Mouse (Mus musculus) testis, postnatal 10 days (tissue): ENCODE data around the gene Lman1l.

ENCODE experiments used
- DNase-seq: peaks from one replicate; pipeline ENCODE4 v3.0.0; 2021; ENCODE audit warnings: low spot score

The Lman1l gene

DNA sequence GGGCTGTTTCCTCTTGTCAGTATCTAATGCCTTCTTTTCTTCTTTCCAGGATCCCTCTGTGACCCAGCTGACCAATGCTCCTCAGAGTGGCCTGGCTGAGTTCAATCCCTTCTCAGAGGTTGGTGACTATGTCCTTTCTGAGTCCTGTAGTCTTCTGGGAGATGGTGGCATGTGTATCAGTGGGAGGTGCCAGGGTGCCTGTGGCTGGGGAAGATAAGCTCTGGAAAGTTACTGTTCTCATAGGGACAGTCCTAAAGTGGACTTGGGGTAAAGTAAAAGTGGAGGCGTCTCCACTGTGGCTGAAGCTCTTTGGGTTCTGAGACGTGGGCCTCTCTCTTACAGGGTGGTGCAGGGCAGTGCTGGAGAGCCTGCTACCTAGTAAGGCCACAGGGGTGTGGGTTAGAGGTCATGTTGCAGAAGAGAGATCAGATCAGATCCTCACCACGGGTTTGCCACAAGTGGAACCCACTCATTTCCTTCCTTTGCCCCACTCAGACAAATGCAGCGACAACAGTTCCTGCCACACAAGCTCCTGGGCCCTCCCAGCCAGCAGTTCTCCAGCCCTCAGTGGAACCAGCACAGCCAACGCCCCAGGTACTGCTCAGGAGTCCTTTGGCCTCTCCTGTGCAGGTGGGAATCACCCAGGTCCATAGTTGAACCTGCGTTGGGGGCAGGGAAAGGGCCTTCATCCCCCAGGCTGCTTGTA lies 43.3 kb downstream of the Lman1l start:
- no peak for DNase-seq

DNA sequence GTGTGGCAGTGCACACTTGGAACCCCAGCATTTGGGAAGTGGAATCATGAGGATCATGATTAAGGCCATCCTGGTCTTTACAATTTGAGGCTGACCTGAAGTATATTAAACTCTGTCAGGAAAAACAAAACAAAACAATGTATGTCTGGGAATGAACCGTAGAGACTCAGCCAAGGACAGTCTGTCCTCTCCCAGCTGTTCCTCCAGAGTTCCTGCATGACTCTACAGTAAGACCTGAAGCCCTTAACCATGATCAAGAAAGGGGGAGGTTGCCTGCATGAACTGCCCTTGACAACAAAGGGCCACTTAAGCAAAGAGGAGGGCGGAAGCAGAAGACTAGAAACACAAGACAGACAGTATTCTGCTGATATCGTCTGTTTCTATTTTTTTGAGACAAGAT lies 45.0 kb downstream of the Lman1l start:
- DNase-seq = no peak

DNA sequence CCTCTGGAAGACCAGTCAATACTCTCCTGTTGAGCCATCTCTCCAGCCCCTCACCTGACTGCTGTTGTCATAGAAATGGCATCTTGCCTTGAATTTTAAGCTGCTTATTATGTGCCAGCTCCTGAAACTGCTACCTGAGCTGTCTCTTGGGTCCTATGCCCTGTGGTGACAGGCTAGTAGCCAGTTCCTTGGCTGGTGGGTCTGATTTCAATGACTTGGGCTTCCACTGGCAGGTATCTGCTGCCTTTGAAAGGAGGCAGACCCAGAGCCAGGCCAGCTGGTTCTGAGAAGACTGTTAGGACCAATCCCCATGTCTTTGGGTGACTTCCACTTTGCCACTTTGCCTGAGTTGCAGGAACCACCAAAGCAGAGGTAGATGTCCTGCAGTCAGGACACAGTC lies 46.2 kb downstream of the Lman1l start:
- no peak for DNase-seq

DNA sequence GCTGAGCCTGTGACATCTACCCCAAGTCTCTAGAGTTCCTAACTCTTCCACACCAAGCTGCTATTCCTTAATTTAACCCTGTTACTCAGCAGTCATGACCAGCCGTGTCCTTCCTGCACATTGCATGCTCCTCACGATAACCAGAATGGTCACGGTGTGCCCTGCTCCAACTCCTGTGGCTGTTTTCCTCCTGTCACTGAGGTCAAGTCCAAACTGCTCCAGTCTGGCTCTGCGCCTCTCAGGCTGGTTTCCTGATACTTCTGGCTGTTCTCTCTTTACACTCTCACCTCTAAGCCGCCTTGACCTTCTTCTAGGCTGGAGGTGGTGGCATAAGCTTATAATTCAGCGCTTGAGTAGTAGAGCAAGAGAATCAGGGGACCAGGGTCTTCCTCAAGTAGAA lies 52.1 kb downstream of the Lman1l start:
- no peak for DNase-seq

DNA sequence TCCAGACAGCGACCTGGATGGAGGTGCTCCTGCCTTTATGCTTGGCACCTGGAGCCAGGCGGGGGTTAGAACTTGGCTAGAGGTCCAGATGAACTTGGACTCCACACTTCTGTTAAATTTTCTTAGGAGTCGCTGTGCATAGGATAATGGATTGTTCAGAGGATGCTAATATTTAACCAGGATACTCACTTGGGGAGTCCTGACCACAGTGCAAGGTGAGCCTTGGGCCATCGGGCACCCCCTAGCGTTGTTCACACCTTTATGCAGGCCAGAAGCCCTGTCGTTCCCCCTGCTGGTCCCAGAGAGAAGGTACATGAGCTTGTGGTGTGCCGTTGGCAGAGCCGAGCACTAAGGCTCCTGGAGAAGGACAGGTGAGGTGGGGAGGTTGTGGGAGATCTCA lies 53.7 kb downstream of the Lman1l start:
- DNase-seq = no peak

DNA sequence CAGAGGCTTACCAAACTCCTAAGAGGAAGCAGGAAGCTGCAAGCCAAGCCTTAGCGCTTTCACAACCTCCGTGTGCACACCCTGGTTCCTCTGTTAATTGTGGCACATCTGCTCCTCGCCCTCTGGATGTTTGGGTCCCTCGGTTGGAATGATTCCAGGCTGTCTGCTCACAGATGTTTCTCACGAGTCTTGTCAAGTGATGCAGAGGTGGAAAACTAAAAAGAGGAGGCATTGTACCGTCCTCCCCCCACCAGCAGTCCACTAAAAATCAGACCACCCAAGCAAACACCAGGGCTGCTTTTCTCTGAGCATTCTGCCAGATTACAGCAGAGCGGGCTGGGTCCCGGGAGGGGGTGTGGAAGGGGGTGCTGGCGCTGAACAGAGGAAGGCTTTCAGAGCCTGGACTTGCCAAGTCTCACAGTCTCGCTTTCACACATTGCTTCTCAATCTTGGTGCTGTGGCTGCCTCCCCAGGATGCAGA lies 54.8 kb downstream of the Lman1l start:
- peak; percentile 69 for DNase-seq

DNA sequence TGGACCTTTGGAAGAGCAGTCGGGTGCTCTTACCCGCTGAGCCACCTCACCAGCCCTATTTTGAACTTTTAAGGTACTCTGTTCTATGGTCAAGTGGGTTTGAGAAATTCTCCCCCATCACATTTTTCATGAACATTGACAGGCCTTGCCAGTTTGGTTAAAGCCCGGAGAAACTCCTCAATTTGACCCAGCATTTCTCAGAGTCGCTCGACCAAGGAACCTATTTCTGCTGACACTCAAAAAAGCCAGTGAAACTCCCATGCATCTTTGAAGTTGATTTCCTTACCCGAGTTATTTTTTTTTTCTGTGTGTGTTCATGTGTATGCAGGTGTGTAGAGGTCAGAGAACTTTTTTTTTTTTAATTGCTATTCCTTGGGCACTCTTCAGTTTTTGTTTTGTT lies 56.0 kb downstream of the Lman1l start:
- no peak for DNase-seq

DNA sequence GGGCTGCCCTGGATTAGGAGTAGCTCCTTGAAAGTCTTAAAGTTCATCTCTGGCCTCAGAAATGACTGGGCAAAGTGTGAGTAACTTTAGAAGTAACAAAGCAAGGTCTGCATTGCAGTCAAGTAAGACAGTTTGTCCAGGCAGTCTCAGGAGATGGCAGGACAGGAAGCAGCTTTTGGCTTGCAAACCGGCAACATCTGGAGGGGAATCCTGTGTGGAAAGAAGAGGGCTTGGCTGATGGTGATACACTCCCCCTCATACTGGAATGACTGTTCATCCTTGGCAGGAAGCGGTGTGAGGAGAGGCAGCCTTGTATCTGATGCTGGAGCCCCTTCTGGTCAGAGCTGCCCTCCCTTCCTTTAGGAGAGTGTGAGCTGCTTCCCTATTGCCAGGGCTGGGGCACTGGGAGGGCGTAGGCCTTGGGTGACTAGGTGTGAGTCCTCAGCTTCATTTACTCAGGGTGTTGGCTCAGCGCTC lies 57.6 kb downstream of the Lman1l start:
- peak; percentile 69 for DNase-seq

DNA sequence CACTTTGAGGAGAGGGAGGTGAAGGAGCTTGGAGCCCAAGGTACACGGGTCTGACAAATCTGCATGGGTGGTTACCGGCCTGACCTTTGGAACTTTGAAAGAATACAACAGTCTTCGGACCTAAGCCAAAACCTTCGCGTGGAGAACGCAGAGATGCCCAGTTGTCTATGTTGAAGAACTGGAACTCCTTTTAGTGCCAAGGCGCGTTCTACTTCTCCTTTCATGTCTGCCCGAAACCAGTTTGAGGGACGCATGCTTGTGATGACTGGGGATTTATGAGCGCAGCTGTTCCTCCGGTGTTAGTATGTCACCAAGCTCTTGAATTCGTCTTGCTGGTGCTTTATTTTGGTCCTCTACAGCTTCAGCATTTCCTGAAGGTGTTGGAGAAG lies 58.9 kb downstream of the Lman1l start:
- DNase-seq = no peak

DNA sequence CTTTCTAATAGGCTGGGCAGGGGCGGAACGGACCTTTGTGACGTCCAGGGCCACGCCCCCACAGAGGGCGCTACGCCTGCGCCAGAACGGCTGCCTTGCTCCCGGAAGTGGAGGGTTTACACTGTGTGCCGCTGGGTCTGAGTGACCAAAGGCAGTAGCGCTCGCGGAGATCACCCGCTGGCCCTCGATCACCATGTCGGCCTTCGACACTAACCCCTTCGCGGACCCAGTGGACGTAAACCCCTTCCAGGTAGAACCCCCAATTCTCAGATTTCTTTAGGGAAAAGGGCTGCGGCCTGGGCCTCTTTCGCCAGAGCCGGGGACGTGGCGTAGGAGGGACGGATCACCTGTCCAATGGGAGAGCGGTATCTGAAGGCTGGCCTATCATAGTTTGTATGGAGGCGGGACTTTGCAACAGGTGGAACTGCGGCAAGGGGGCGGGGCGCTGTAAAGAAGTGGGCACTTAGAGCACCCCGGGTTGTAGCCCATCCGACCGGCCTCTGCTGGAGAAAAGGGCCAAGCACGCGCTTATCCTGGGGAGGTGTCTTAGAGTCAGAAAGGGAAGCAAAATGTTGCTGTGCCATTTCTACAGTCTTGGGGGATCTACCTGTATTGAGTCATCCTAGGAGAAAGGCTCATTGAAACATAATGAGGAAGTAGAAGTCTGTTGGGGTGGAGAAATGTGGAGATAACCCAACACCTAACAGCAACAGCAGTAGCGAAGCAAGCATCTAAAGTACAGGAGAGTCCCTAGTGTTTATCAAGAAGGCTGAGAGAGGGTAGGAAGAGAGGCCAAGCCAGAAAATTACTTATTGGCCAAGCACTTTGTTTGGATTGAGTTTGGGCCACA lies 59.5 kb downstream of the Lman1l start, which contains the start of gene Scamp2:
Gene Scamp2, plus strand, starts transcription at position 83 of the 850 bp plus-strand sequence.
- DNase-seq = peak; percentile 95

DNA sequence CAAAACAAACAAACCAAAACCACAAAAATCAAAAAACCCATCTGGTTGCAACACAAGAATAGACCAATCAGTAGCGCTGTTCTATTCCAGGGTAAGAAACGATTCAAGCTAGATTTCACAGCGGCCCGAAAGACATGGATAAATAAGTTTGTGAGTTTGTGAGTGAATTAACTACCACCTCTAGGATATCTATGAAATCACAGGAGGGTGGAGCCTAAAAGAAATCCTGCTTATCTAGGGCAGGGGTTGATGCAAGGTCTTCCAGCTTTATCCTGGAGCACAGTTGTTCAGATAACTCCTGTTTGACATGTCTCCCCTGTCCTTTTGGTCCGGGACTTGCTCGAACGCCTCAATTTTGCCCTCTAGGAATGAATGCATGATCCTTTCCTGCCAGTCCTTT lies 60.3 kb downstream of the Lman1l start:
- DNase-seq = no peak

DNA sequence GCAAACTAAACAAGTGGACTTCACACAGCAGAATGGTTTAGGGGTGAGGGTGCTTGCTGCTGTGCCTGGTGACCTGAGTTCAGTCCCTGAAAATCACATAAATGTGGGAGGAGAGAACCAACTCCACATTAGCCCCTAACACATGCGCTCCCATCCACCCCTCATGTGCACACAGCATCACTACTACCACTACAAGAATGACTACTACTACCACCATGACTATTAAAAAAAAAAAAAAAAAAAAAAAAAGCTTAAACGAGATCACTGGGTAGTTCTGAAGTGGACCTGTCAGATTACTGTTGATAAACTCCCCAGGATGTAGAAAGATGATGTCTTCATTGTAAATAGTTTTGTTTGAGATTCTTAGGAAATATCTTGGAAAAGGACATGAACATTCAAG lies 61.0 kb downstream of the Lman1l start:
- DNase-seq = no peak

DNA sequence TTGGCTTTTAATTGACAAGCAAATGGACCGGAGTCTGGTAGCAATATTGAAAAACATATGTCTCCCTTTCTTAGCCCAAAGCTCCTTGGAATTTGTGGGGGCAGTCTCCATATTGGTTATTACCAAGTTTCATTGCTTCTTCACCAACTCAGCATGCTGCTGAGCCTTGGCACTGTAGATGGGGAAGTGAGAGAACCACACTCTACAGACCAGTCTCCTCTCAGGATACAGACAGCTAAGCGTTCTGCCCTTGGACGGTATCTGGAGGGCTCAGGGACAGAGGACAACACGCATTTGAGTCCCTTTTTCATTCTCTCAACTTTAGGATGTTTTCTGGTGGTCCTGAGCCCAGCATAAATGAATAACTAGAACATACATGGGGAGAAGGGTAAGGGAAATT lies 61.9 kb downstream of the Lman1l start:
- no peak for DNase-seq

DNA sequence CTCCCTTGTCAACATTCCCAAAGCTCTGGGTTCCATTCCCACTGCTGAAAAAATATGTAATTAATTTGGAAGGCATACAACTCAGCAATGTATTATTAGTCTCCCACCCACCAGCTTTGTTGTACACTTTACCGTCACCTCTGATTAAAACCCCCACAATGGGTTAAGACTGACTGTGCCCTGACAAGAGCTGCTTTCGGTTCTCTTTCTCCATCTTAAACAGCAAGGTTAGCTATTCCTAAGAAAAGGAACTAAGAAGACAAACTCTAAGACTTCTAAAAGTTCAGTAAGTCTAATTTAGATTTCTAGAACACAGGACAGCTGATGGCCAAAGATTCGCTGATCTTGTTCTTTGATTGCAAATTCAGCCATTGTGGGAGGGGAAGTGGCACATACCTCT lies 63.4 kb downstream of the Lman1l start:
- no peak for DNase-seq
